Mouse (Mus musculus): ENCODE results near the gene Clec16a. TPM values are rescaled to one million over a fixed set of nuclear protein-coding genes. Genes with fewer than 3 reads are reported as not detected.

The Clec16a gene
- polyA plus RNA-seq, 1 experiment from 2014 or later, result 32.3 TPM

DNA sequence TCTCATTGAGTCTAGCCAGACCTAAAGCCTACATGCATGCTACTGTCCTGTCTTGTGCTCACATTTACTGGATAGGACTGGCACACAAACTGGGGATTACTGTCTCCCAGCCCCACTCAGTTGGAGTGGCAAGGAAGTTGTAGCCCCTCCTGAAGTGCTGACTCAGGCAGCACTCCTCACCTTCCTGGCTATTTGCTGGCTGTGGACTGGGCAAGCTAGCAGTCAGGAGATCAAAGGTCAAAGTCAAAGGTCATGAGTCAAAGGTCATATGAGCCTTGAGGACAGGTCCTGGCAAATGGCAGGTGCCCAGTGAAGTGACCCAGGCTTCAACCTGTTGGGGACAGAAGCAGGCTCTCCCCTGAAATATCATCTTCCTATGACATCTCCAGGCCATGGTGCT lies 99.1 kb downstream of the Clec16a start:
- ATAC-seq (ENCODE audit: insufficient number of reproducible peaks, low FRiP score, low TSS enrichment, low read depth), result no peak

DNA sequence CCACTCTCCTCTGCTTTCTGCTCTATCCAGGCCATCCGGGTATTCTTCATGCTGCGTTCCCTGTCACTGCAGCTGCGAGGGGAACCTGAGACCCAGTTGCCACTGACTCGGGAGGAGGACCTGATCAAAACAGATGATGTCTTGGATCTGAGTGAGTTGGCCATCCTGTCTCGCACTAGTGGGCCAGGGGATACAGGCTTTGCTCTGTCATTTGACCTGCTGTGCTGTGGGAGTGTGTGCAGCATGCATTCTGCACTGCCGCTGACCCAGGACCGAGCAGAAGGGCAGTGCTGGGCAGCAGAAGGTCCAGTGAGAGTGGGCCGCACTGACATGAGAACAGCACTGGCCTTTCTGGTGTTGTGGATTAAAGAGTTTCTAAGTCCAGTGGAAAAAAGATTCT lies 99.6 kb downstream of the Clec16a start:
- Histone ChIP-seq H3K36me3 (ENCODE audit: control insufficient read depth, insufficient read depth, low read length) (no peaks in the 10 kb centered on the region), H3K4me3 (ENCODE audit: low read depth, low read length) (no peak overlapping the region), H3K27me3 (ENCODE audit: control insufficient read depth, insufficient read depth, low read length) (no peaks in the 10 kb centered on the region), H3K4me1 (ENCODE audit: control insufficient read depth, insufficient read depth, low read length) (0 out of 2 replicates have a peak, but pooled peaks cover 4% of the 10 kb centered on the region), H3K27ac (replicated peaks; ENCODE audit: low read depth, low read length) (no peak overlapping the region), H3K9ac (ENCODE audit: low read length) (no peak overlapping the region), H3K9me3 (ENCODE audit: control insufficient read depth, low read length) (no peaks in the 10 kb centered on the region), H3K4me2 (ENCODE audit: low read depth, severe bottlenecking) (no peak overlapping the region)
- WGBS, result 87% methylated on average over 8 of the region's 8 CpGs
- ATAC-seq (ENCODE audit: insufficient number of reproducible peaks, low FRiP score, low TSS enrichment, low read depth) (no peak), DNase-seq (ENCODE audit: low spot score) (no peak)

More for the DNA sequence above, 99.1 kb downstream of the Clec16a start:
- no peak overlapping the region for H3K27ac ChIP-seq (replicated peaks; ENCODE audit: low read depth, low read length)
- no peak for DNase-seq (ENCODE audit: low spot score)
- no peak overlapping the region for H3K4me2 ChIP-seq (ENCODE audit: low read depth, severe bottlenecking)
- H3K36me3 ChIP-seq (ENCODE audit: control insufficient read depth, insufficient read depth, low read length), result no peaks in the 10 kb centered on the region
- H3K4me1 ChIP-seq (ENCODE audit: control insufficient read depth, insufficient read depth, low read length), result 0 out of 2 replicates have a peak, but pooled peaks cover 4% of the 10 kb centered on the region
- no peaks in the 10 kb centered on the region for H3K27me3 ChIP-seq (ENCODE audit: control insufficient read depth, insufficient read depth, low read length)
- H3K9ac ChIP-seq (ENCODE audit: low read length), result no peak overlapping the region
- H3K9me3 ChIP-seq (ENCODE audit: control insufficient read depth, low read length), result no peaks in the 10 kb centered on the region
- H3K4me3 ChIP-seq (ENCODE audit: low read depth, low read length), result no peak overlapping the region

DNA sequence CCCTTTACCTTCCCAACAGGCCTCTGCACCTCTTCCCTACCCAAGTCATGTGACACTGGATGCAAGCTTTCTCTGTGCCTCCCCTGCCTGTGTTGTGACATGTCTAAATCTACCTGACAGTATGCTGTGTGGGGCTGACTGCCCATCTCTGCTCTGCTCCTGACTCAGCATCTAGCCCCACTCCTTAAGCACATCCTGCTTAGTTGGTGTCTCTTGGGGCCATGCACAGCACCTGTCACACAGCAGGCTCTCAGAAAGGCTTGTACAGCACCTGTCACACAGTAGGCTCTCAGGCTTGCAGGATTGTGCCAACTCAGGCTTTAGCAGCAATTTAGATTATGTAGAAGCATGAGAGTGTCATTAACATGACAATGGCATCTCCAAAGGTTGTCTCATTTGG lies 106.7 kb downstream of the Clec16a start:
- DNase-seq (ENCODE audit: low spot score) (no peak), ATAC-seq (ENCODE audit: insufficient number of reproducible peaks, low FRiP score, low TSS enrichment, low read depth) (no peak)
- H3K4me3 ChIP-seq (ENCODE audit: low read depth, low read length), result no peak overlapping the region
- H3K27me3 ChIP-seq (ENCODE audit: control insufficient read depth, insufficient read depth, low read length), result no peaks in the 10 kb centered on the region
- H3K4me2 ChIP-seq (ENCODE audit: low read depth, severe bottlenecking), result no peak overlapping the region
- H3K27ac ChIP-seq (replicated peaks; ENCODE audit: low read depth, low read length), result no peak overlapping the region
- no peaks in the 10 kb centered on the region for H3K9me3 ChIP-seq (ENCODE audit: control insufficient read depth, low read length)
- no peaks in the 10 kb centered on the region for H3K36me3 ChIP-seq (ENCODE audit: control insufficient read depth, insufficient read depth, low read length)
- H3K4me1 ChIP-seq (ENCODE audit: control insufficient read depth, insufficient read depth, low read length), result peaks cover 9% of the 10 kb centered on the region
- no peak overlapping the region for H3K9ac ChIP-seq (ENCODE audit: low read length)

DNA sequence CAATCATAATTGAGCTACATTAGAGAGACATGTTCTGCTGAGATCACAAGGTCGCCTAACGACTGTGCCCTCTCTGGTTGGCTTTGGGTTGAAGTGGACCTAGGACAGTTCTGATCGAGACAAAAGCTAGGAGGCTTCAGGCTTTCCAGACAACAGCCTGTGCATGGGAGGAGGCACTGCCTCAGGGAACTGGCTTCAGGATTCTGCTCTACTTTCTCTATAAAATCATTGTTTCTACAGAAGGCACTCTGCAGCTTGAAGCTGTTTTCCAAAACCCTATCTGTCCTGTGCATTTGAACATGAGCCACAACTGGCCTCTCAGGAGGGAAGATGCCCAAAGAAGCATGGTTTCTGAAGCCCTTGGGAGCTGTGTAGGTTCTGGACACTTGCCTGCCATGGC lies 107.8 kb downstream of the Clec16a start:
- no peaks in the 10 kb centered on the region for H3K27me3 ChIP-seq (ENCODE audit: control insufficient read depth, insufficient read depth, low read length)
- H3K27ac ChIP-seq (replicated peaks; ENCODE audit: low read depth, low read length), result no peak overlapping the region
- H3K36me3 ChIP-seq (ENCODE audit: control insufficient read depth, insufficient read depth, low read length), result no peaks in the 10 kb centered on the region
- H3K9me3 ChIP-seq (ENCODE audit: control insufficient read depth, low read length), result no peaks in the 10 kb centered on the region
- 79% methylated on average over 3 of the region's 3 CpGs for WGBS
- no peak for DNase-seq (ENCODE audit: low spot score)
- ATAC-seq (ENCODE audit: insufficient number of reproducible peaks, low FRiP score, low TSS enrichment, low read depth), result no peak
- H3K4me3 ChIP-seq (ENCODE audit: low read depth, low read length), result no peak overlapping the region
- H3K9ac ChIP-seq (ENCODE audit: low read length), result no peak overlapping the region
- peaks cover 11% of the 10 kb centered on the region for H3K4me1 ChIP-seq (ENCODE audit: control insufficient read depth, insufficient read depth, low read length)
- H3K4me2 ChIP-seq (ENCODE audit: low read depth, severe bottlenecking), result no peak overlapping the region

DNA sequence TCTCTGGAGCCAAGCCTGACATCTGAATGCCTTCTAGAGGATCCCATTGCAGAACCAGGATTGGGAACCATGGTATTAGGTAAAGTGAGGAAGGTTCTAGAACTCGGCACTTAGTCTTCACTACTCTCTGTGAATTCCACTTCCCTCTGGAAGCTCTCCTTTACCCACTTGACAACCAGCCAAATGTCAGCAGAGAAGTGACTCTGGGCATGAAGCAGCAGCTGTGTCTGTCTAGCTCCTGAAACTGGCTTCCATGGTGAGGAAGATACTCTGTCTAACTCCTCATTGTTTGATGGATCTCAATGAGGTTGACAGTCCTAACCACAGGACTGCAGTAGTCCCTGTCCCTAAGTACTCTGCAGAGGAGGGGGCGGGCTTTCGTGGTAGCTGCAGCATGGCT lies 110.1 kb downstream of the Clec16a start:
- peaks cover 11% of the 10 kb centered on the region for H3K4me1 ChIP-seq (ENCODE audit: control insufficient read depth, insufficient read depth, low read length)
- H3K4me2 ChIP-seq (ENCODE audit: low read depth, severe bottlenecking), result no peak overlapping the region
- no peaks in the 10 kb centered on the region for H3K9me3 ChIP-seq (ENCODE audit: control insufficient read depth, low read length)
- no peak overlapping the region for H3K4me3 ChIP-seq (ENCODE audit: low read depth, low read length)
- DNase-seq (ENCODE audit: low spot score) (no peak), ATAC-seq (ENCODE audit: insufficient number of reproducible peaks, low FRiP score, low TSS enrichment, low read depth) (no peak)
- H3K36me3 ChIP-seq (ENCODE audit: control insufficient read depth, insufficient read depth, low read length), result no peaks in the 10 kb centered on the region
- no peak overlapping the region for H3K9ac ChIP-seq (ENCODE audit: low read length)
- WGBS, result 81% methylated on average over 3 of the region's 3 CpGs
- no peaks in the 10 kb centered on the region for H3K27me3 ChIP-seq (ENCODE audit: control insufficient read depth, insufficient read depth, low read length)
- no peak overlapping the region for H3K27ac ChIP-seq (replicated peaks; ENCODE audit: low read depth, low read length)

DNA sequence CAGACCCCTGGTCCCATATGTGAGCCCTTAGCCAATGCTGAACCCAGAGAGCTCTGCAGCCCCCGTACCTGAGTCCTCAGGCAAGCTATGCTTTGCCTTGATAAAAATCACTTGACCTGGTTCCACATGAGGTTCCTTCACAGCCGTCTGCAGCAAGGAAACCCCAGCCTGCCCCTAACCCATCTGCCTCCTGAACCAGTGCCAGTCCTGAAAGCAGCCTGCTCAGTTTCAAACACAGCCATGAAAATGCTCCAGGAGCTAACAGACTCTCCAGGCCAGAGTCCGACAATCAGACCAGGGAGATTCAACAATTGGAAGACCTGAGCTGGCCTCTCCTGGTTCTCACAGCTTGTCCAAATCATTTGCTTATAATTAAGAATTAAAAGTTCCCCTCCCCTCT lies 110.8 kb downstream of the Clec16a start:
- H3K36me3 ChIP-seq (ENCODE audit: control insufficient read depth, insufficient read depth, low read length), result no peaks in the 10 kb centered on the region
- H3K27me3 ChIP-seq (ENCODE audit: control insufficient read depth, insufficient read depth, low read length), result no peaks in the 10 kb centered on the region
- no peaks in the 10 kb centered on the region for H3K9me3 ChIP-seq (ENCODE audit: control insufficient read depth, low read length)
- no peak overlapping the region for H3K4me2 ChIP-seq (ENCODE audit: low read depth, severe bottlenecking)
- peaks cover 11% of the 10 kb centered on the region for H3K4me1 ChIP-seq (ENCODE audit: control insufficient read depth, insufficient read depth, low read length)
- ATAC-seq (ENCODE audit: insufficient number of reproducible peaks, low FRiP score, low TSS enrichment, low read depth) (no peak), DNase-seq (ENCODE audit: low spot score) (no peak)
- no peak overlapping the region for H3K27ac ChIP-seq (replicated peaks; ENCODE audit: low read depth, low read length)
- H3K9ac ChIP-seq (ENCODE audit: low read length), result no peak overlapping the region
- WGBS, result 34% methylated on average over 3 of the region's 3 CpGs
- H3K4me3 ChIP-seq (ENCODE audit: low read depth, low read length), result no peak overlapping the region

DNA sequence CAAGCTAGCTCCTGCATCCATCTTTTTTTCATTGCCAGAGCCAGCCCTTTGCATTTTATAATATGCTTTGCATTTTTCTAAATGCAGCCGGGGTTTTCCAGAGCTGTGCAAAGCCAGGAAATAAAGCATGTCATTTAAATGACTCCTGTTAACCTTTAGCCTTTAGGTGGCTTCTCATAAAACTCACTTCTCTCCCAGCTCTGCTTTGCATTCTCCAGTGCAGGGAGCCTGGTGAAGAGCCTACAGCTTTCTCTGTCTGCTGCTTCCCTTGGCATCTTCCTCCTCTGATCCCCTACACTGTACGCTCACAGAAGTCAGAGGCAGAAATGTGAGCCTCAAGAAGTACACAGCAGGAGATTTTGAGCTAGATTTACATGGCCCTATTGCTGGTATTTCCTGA lies 111.3 kb downstream of the Clec16a start:
- Histone ChIP-seq H3K4me2 (ENCODE audit: low read depth, severe bottlenecking) (no peak overlapping the region), H3K4me3 (ENCODE audit: low read depth, low read length) (no peak overlapping the region), H3K27ac (replicated peaks; ENCODE audit: low read depth, low read length) (no peak overlapping the region), H3K9me3 (ENCODE audit: control insufficient read depth, low read length) (no peaks in the 10 kb centered on the region), H3K9ac (ENCODE audit: low read length) (no peak overlapping the region), H3K27me3 (ENCODE audit: control insufficient read depth, insufficient read depth, low read length) (no peaks in the 10 kb centered on the region), H3K36me3 (ENCODE audit: control insufficient read depth, insufficient read depth, low read length) (no peaks in the 10 kb centered on the region), H3K4me1 (ENCODE audit: control insufficient read depth, insufficient read depth, low read length) (peaks cover 11% of the 10 kb centered on the region)
- WGBS, result 12% methylated on average over 2 of the region's 2 CpGs
- peak; percentile 25 for DNase-seq (ENCODE audit: low spot score)
- 0 out of 2 replicates have a peak, but pooled peaks have one; percentile 31 for ATAC-seq (ENCODE audit: insufficient number of reproducible peaks, low FRiP score, low TSS enrichment, low read depth)

DNA sequence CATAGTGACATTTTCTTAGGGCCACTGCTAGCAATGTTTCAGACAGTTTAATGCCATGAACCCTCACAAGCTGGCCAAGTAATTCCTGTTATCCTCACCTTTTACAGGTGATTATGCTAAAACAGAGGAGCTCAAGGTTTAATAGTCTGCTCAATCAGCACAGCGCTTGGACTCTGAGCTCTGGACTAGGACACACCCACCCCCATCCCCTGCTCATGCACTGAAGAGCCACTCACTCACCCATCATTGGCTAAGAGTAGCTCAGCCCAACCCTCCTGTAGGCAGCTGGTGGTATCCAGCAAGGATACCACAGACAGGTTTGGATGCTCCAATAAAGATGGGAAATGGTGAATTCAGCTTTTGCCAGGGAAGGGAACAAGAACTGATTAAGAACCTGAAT lies 111.8 kb downstream of the Clec16a start:
- DNase-seq (ENCODE audit: low spot score) (no peak), ATAC-seq (ENCODE audit: insufficient number of reproducible peaks, low FRiP score, low TSS enrichment, low read depth) (no peak)
- Histone ChIP-seq H3K9ac (ENCODE audit: low read length) (no peak overlapping the region), H3K4me2 (ENCODE audit: low read depth, severe bottlenecking) (no peak overlapping the region), H3K4me3 (ENCODE audit: low read depth, low read length) (no peak overlapping the region), H3K36me3 (ENCODE audit: control insufficient read depth, insufficient read depth, low read length) (no peaks in the 10 kb centered on the region), H3K27me3 (ENCODE audit: control insufficient read depth, insufficient read depth, low read length) (no peaks in the 10 kb centered on the region), H3K27ac (replicated peaks; ENCODE audit: low read depth, low read length) (no peak overlapping the region), H3K9me3 (ENCODE audit: control insufficient read depth, low read length) (no peaks in the 10 kb centered on the region), H3K4me1 (ENCODE audit: control insufficient read depth, insufficient read depth, low read length) (peaks cover 11% of the 10 kb centered on the region)
- 48% methylated on average over 1 of the region's 1 CpGs for WGBS

DNA sequence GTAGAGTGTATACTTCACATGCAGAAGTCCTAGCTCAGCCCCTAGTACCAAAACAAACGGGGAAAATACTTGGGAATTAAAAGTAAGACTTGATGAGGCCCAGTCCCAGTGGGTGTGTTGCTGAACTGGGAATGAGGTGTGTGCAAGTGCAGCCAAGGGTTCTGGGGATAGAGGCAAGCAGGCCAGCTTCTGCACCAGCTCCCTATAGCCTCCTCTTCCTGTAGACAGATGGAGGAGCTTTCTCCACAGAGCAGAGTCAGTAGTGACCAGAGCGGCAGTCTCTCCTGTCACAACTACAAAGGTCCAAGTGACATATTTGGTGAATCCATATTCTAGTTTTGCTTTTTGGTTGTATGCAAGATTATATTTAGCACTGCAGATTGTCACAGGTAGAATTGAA lies 114.1 kb downstream of the Clec16a start:
- ATAC-seq (ENCODE audit: insufficient number of reproducible peaks, low FRiP score, low TSS enrichment, low read depth) (no peak), DNase-seq (ENCODE audit: low spot score) (no peak)
- WGBS, result 83% methylated on average over 2 of the region's 2 CpGs

More for the DNA sequence above, 114.1 kb downstream of the Clec16a start:
- H3K9me3 ChIP-seq (ENCODE audit: control insufficient read depth, low read length), result no peaks in the 10 kb centered on the region
- no peak overlapping the region for H3K9ac ChIP-seq (ENCODE audit: low read length)
- H3K36me3 ChIP-seq (ENCODE audit: control insufficient read depth, insufficient read depth, low read length), result no peaks in the 10 kb centered on the region
- no peak overlapping the region for H3K4me3 ChIP-seq (ENCODE audit: low read depth, low read length)
- H3K4me2 ChIP-seq (ENCODE audit: low read depth, severe bottlenecking), result no peak overlapping the region
- no peak overlapping the region for H3K27ac ChIP-seq (replicated peaks; ENCODE audit: low read depth, low read length)
- H3K27me3 ChIP-seq (ENCODE audit: control insufficient read depth, insufficient read depth, low read length), result no peaks in the 10 kb centered on the region
- peaks cover 11% of the 10 kb centered on the region for H3K4me1 ChIP-seq (ENCODE audit: control insufficient read depth, insufficient read depth, low read length)
